Mouse (Mus musculus) A20 (cell line): Measurements from ENCODE around the gene Arel1.

ENCODE experiments used
- DNase-seq: peaks from one replicate; pipeline ENCODE4 v3.0.0-alpha.2; 2011; ENCODE audit warnings: low read depth, low spot score

The Arel1 gene

DNA sequence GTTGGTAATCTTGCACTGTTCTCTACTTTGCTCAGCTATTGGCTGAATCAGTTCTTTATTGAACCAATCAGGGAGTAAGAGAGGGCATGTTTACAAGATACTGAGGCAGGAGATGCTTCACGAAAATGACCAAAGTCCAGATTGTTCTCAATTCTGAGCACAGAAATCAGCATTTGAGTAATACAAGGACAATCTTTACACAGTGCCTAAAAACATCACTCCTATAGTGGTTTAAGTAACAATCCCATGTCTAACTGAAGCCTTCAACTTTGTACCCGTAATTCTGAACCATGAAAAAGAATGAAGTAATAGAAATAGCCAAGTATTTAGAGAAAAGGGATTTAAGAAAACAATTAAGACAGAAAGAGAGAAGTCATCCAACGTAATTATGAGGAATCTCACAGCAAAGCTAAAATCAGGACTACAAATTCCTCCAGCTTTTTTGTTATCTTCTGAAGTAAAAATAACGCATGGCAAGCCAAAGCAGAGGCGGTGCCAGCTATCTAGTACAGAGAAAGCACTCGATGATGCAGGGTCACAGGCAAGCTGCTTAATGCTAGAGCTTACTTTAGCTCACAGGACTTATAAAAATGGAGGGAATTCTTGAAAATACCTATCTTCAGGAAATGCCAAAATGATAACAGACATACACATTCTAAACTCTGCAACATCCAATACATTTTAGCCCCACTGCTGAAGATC is 22.0 kb downstream of the Arel1 start:
- DNase-seq = no peak

GRCm38 (mm10) chr12:84947894-84948583 is 22.7 kb downstream of the Arel1 start:
- DNase-seq = no peak

GRCm38 (mm10) chr12:84944813-84945553 is 25.7 kb downstream of the Arel1 start:
- no peak for DNase-seq

- no peak for DNase-seq
Observed at GRCm38 (mm10) chr12:84944150-84944812, 26.4 kb downstream of the Arel1 start.

DNA sequence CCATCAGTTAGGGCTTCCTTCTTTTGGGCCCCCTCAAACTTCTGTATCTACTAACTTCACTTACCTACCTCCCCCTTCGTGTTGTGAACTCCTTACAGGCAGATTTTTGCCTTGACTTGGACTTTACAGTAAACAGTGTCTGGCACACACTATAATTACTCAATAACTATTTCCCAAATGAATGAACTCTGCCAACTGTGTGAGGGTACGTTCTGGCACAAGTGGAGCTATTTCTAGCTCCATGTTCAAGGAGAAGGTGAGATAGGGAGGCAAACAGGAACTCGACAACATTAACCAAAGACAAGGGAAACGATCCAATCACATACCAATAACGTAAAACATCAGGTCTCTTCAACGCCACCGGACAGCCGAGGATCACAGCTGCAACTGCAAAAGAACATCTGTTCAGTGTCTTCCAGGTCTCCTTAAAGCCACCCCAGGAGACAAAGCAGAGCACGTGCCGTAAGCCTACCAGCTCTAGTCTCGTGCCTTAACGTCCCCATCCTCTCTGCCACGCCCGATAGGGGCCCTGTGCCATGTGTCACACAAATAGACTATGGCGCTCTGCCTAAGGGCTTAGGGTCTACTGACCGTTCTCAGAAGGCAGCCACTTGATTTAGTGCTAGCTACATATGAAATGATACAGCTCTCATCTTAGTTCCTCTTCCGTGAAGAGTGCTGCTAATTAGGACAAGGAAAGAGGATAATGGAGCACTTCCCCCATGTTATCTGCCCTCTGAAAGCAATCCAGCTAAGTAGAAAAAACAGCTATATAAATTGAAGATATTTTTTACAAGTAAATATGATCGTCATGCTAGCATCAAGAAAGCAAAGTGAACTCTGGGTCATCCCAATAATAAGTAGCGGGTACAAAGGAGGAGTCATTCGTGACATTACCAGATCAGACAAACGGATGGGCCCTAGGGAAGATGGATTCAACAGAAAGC is 27.4 kb downstream of the Arel1 start:
- DNase-seq = no peak

- no peak for DNase-seq
Observed at GRCm38 (mm10) chr12:84941717-84942116, 29.0 kb downstream of the Arel1 start.

- no peak for DNase-seq
Observed at GRCm38 (mm10) chr12:84940343-84940742, 30.4 kb downstream of the Arel1 start.

DNA sequence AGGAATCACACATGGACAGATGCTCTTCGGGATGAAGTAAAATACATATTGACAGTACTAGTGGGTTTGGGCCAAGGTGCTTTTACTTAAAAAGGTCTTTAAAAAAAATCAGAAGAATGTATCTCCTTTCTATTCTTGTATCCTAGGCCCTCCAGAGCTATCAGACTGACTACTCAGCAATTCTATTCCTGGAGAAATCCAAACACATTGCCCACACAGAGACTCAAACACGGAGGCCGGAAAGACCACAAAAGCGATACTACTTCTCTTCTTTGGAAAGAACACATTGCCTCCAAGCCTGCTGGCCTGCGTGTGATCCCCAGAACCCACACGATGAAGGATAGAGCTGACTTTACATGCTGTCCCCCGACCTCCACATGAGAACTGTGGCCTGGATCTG is 31.6 kb downstream of the Arel1 start:
- no peak for DNase-seq

- no peak for DNase-seq
Observed at GRCm38 (mm10) chr12:84935343-84935742, 35.4 kb downstream of the Arel1 start.

- DNase-seq = no peak
Observed at GRCm38 (mm10) chr12:84932210-84932609, 38.5 kb downstream of the Arel1 start.

DNA sequence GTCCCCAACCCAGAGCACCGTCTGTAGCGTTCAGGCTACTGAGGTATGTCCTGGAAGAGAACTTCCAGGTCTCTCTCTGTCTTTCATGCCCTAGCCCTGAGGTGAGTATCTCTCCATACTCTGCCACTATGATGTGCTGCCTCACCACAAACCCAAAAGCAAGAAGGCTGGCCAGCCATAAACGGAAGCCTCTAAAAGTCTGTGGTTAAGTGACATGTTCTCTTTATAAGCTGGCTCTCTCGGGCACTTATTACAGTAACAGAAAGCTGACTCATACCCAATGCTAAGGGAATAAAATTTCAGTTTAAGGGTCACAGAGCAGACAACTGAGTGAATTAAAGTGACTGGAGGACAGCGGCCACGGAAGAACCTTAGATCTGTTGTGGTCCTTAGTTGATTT is 44.2 kb downstream of the Arel1 start:
- DNase-seq = no peak

DNA sequence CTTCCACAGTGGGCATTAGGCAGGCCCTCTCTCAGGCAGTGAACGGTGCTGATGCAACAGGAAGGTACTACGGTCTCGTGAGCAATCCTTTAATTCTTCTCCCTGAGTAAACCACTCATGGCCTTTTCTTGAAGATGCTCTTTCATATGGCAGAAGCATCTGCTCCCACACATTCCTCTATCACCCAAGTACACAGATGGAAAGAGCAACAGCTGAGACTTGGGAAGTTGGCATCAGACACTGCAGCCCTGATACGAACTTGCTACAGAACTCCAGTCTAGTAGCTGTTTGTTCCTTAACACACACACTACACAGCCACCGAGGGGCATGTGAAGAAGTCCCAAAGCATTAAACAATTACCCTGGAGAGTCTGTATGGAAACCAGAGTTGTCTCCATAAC is 46.4 kb downstream of the Arel1 start:
- DNase-seq = peak; percentile 6

GRCm38 (mm10) chr12:84921881-84922419 is 48.8 kb downstream of the Arel1 start:
- no peak for DNase-seq

- DNase-seq = no peak
Observed at GRCm38 (mm10) chr12:84918809-84919208, 51.9 kb downstream of the Arel1 start.

- no peak for DNase-seq
Observed at GRCm38 (mm10) chr12:84917799-84918198, 52.9 kb downstream of the Arel1 start.

- DNase-seq = no peak
Observed at GRCm38 (mm10) chr12:84914959-84915358, 55.7 kb downstream of the Arel1 start.

GRCm38 (mm10) chr12:84912652-84913104 is 58.0 kb downstream of the Arel1 start:
- no peak for DNase-seq

DNA sequence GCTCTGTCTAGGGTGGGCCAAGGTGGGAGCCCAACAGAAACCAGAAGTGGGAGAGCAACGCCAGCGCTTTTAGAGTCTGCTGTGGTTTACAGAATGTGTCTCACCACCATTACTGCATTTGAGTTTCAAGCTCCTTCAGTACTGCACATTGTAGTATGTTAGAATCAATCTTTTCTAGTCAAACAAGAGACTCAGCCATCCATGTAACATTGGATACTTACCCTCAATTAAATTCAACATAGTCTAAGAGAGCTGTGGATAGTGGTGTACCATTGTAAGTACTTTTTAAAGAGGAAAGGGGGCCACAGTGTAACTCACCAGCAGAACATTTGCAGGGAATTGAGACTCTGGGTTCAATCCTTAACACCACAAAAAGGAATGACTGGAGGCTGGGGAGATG is 59.1 kb downstream of the Arel1 start:
- DNase-seq = no peak

GRCm38 (mm10) chr12:84910066-84910465 is 60.6 kb downstream of the Arel1 start:
- DNase-seq = no peak

- DNase-seq = no peak
Observed at GRCm38 (mm10) chr12:84907627-84908480, 62.8 kb downstream of the Arel1 start.
